Mouse (Mus musculus) erythroblast, embryonic 14.5 days (primary cell): ENCODE results near the gene Rnf115. TPM values are rescaled to one million over a fixed set of nuclear protein-coding genes. Genes with fewer than 3 reads are reported as not detected.

ENCODE experiments used
- H3K27me3 ChIP-seq: 2 replicates; pipeline ENCODE4 v1.6.1; 2012; ENCODE audit warnings: inconsistent platforms; ENCODE audit not compliant: control insufficient read depth
- H3K36me3 ChIP-seq: 2 replicates; pipeline ENCODE4 v1.6.1; 2012; ENCODE audit warnings: mild to moderate bottlenecking, inconsistent platforms; ENCODE audit not compliant: control insufficient read depth
- H3K4me1 ChIP-seq: 2 replicates; pipeline ENCODE4 v1.6.1; 2012; ENCODE audit warnings: inconsistent platforms; ENCODE audit not compliant: control insufficient read depth
- H3K4me3 ChIP-seq: replicated peaks from 2 replicates; pipeline ENCODE3; 2012; ENCODE audit warnings: moderate library complexity, mild to moderate bottlenecking, inconsistent platforms
- H3K9me3 ChIP-seq: 2 replicates; pipeline ENCODE4 v1.6.1; 2012; ENCODE audit warnings: low read length, inconsistent platforms, mixed read lengths; ENCODE audit not compliant: control insufficient read depth
- GATA1 ChIP-seq: IDR thresholded peaks from 2 replicates; pipeline ENCODE4 v1.6.1; 2012; ENCODE audit warnings: low read length, inconsistent platforms, mixed read lengths
- TAL1 ChIP-seq: IDR thresholded peaks from 3 replicates; pipeline ENCODE4 v1.6.1; 2012; ENCODE audit warnings: low read length, inconsistent platforms, mixed read lengths
- polyA plus RNA-seq: library from polyadenylated mRNA; stranded (reverse); fragments of >175 nt; gene quantifications from 2 replicates; pipeline ENCODE4 v1.2.3, GENCODE M21; 2012

Rnf115 gene
- polyA plus RNA-seq, 1 experiment: 0.98 TPM

DNA sequence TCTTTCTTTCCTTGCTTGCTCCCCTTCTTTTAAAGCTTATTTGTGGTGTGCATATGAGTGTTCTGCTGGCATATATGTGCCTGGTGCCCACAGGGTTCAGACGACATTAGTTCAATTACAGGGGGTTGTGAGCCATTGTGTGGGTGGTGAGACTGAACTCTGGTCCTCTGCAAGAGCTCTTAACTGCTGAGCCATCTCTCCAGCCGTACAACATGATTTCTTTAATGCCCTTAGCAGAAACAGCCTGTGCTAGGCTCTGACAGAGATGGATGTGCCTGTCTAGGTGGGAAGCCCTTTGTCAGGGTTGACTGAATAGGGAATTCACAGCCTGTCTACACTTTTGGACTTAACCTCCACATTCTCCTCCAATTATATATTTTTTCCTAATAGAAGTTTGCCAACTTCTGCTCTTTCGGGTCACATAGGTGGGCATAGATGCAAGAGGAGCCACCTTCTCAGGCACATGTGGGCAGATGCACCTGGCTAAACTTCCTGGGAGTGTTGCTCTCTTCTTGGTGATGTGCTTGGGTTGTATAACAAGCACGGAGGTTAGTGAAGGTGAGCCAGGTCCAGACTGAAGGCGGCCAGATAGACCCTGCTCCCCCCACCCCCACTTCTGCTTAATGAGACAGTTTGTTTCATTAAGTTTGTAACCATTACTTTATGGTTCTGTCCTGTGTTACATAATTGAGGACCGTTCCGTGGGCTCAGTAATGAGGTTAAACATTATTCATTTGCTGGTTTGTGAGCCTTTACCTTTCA is 107.3 kb downstream of the Rnf115 start:
- H3K27me3 ChIP-seq: no peaks in the 10 kb centered on the region
- TF ChIP-seq GATA1: no peak
- TF ChIP-seq TAL1: no peak
- H3K36me3 ChIP-seq: no peaks in the 10 kb centered on the region
- H3K9me3 ChIP-seq: no peaks in the 10 kb centered on the region
- H3K4me1 ChIP-seq: no peaks in the 10 kb centered on the region
- no peak overlapping the region for H3K4me3 ChIP-seq

DNA sequence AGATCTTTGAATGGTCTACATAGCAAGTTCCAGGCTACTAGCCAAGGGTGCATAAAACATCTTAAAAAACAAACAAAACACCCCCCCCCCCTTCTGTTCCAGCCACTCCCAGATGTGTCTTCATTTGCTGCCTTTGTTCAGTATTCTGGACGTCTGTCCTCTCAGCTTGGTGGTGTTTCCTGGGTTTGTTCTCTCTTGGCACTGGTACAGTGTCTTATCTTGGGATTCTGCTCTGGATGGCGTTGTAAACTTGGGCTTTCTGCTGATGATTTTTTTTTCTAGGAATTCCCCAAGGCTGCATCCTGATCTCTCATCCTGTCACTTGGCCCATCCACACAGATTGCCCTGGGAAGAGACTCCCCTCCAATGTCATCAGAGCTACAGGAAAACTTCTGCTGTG is 109.0 kb downstream of the Rnf115 start:
- no peaks in the 10 kb centered on the region; the same call in 1 of the 2 replicates for H3K9me3 ChIP-seq
- no peaks in the 10 kb centered on the region for H3K27me3 ChIP-seq
- no peaks in the 10 kb centered on the region for H3K4me1 ChIP-seq
- no peaks in the 10 kb centered on the region for H3K36me3 ChIP-seq
- no peak overlapping the region for H3K4me3 ChIP-seq
- no peak for TF ChIP-seq GATA1
- no peak for TF ChIP-seq TAL1

DNA sequence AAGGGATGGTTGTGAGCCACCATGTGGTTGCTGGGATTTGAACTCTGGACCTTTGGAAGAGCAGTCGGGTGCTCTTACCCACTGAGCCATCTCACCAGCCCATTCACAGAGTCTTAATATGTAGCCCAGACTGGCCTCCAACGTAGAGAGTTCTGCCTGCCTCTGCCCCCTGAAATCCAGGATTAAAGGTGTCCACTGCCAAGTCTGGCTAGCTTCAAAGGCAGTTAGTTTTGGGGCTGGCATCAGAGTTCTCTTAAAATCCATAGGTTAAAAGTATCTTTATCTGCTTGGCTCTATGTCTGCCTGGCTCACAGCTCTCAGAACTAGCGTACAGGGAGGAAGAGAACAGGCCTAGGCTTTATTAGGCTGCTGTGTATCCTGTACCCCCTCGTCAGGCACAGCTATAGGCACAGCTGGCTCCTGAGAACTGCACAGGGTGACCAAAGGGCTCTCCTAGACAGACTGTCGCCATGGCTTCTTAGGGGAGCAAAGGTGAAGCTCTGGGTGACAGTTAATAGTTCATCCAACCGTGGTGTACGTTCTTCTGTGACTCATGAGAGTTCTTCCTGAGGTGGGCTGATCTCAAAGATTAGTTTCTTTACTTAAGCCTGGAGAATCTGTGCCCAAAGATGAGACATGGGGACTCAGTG is 111.7 kb downstream of the Rnf115 start:
- Histone ChIP-seq H3K36me3 (no peaks in the 10 kb centered on the region), H3K4me3 (no peak overlapping the region), H3K4me1 (no peaks in the 10 kb centered on the region), H3K27me3 (no peaks in the 10 kb centered on the region), H3K9me3 (no peaks in the 10 kb centered on the region; the same call in 1 of the 2 replicates)
- TF ChIP-seq GATA1: no peak
- TF ChIP-seq TAL1: no peak

Other genes starting within 250 kb of the Rnf115 start
- gene Hfe2, start 202.5 kb upstream of the Rnf115 start, polyA plus RNA-seq: not detected in 2 replicates
- gene Txnip, start 169.7 kb upstream of the Rnf115 start, polyA plus RNA-seq: 0.76 and 1.4 TPM in 2 replicates
- gene Gm16253, start 150.7 kb upstream of the Rnf115 start, polyA plus RNA-seq: not detected in 2 replicates
- 1.1 TPM in 2 replicates for gene Polr3gl, start 133.5 kb upstream of the Rnf115 start, polyA plus RNA-seq
- not detected in 2 replicates for gene Ankrd34a, start 131.0 kb upstream of the Rnf115 start, polyA plus RNA-seq
- gene Lix1l, start 126.5 kb upstream of the Rnf115 start, polyA plus RNA-seq: 0.01 TPM in 1 of 2 replicates, not detected in the other
- gene Rbm8a, start 97.7 kb upstream of the Rnf115 start, polyA plus RNA-seq: 14.3 and 18.4 TPM in 2 replicates
- gene Pex11b, start 92.3 kb upstream of the Rnf115 start, polyA plus RNA-seq: 0.04 and 0.24 TPM in 2 replicates
- gene Gm42957, start 92.2 kb upstream of the Rnf115 start, polyA plus RNA-seq: 0.01 TPM in 1 of 2 replicates, not detected in the other
- gene Itga10, start 82.1 kb upstream of the Rnf115 start, polyA plus RNA-seq: not detected in 2 replicates
- 0.02 TPM in 1 of 2 replicates, not detected in the other for gene Ankrd35, start 57.5 kb upstream of the Rnf115 start, polyA plus RNA-seq
- gene Pias3, start 31.3 kb upstream of the Rnf115 start, polyA plus RNA-seq: 0.52 and 0.75 TPM in 2 replicates
- 0.05 and 0.06 TPM in 2 replicates for gene Nudt17, start 19.1 kb upstream of the Rnf115 start, polyA plus RNA-seq
- gene Polr3c, start within 50 bp of the Rnf115 start, polyA plus RNA-seq: 1.2 TPM in 2 replicates
- not detected in 2 replicates for gene Pdzk1, start 101.6 kb downstream of the Rnf115 start, polyA plus RNA-seq
- not detected in 2 replicates for gene Cd160, start 101.7 kb downstream of the Rnf115 start, polyA plus RNA-seq
- gene Gja5, start 177.0 kb downstream of the Rnf115 start, polyA plus RNA-seq: not detected in 2 replicates
- 0.11 and 0.18 TPM in 2 replicates for gene Gpr89, start 177.7 kb downstream of the Rnf115 start, polyA plus RNA-seq
- gene Gja8, start 198.4 kb downstream of the Rnf115 start, polyA plus RNA-seq: not detected in 2 replicates